Mouse (Mus musculus) retina, postnatal 7 days (tissue): ENCODE data around the gene Tpsb2.

Source experiments
- DNase-seq: peaks from one replicate; pipeline ENCODE4 v3.0.0-alpha.2; 2012; ENCODE audit warnings: low read depth, low spot score

Gene Tpsb2

DNA sequence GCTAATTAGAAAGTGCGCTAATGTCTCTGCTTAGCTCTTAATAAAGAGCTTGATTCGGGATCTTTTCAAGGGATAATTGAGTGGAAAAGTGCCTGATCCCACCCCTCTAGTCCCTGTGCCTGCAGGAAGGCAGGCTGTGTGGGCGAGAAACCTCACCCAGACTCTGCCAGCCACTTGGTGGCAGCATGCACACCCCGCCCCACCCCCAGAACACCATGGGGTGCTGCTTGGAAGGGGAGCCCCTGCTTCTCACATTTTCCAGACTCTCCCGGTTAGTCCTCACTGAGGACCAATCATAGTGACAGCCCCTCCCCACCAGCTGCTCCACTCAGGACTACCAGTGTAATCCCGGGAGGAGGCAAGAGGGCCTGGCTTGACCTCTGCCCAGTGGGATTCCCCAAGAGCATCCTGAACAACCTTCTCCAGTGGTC lies 39.9 kb downstream of the Tpsb2 start:
- DNase-seq, result no peak

DNA sequence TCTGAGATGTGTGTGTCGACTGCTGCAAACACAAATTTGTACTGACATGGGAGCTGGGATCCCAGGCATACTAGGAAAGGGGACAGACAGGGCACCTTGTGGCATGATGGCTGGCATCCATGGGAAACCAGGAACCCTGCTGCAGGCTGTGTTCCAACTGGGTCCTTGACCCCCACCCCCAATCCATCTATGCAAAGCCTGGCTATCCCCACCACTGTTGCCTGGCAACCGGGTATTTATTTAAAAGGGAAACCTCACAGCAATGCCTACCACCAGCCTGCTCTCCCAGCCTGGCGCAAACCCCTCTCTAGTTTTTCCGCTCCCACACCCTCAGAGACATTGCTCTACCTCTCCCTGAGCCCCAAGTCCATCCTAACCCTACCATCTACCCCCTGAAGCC lies 41.2 kb downstream of the Tpsb2 start:
- no peak for DNase-seq

DNA sequence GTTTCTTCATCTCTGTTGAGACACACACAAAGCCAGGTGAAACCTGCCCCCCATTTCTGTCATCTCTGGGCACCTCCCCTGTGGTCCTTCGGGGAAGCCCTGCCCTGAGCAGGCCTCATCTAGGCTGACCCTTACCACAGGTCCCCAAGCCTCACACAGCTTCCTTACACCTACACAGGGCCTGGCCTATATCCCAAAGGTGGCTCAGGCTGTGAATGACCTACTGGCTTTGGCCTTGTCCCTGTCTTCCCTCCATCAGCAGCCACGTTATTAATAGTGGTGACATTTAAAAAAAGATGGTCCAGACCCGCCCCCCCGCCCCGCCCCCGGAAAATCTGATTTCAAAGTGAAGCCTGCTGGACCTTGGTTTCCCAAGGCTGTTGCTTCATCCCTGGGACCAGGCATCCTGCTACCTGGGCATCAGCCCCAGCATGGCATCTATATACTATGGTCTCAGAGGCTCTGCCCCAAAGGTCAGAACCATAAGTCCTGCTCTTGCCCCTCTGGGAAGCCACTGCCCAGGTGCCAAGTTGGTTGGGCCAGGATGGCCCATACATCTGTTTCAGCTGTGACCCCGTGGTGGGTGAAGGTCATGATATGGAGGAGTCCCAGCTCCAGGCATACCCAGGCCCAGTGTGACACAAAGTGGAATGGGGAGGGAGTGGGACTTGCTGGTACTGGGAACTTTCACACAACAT lies 42.3 kb downstream of the Tpsb2 start:
- no peak for DNase-seq

DNA sequence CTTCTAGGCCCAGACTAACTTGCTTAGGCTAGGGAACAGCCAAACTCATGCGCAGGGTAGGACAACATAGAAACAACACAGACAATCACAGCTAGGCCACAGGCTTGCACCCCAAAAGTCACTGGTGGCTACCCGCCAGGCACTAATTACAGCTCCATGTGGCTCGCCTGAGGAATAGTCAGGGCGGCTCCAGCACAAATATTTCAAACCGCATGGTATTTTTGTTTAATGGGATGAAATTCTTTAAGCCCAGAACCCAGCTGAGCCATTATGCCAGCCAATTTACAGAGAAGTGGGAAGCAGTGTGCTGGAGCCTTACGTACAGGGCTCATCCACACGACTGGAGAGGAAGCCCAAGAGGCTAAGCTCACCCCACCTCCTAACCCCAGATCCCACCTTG lies 43.5 kb downstream of the Tpsb2 start:
- DNase-seq, result no peak

DNA sequence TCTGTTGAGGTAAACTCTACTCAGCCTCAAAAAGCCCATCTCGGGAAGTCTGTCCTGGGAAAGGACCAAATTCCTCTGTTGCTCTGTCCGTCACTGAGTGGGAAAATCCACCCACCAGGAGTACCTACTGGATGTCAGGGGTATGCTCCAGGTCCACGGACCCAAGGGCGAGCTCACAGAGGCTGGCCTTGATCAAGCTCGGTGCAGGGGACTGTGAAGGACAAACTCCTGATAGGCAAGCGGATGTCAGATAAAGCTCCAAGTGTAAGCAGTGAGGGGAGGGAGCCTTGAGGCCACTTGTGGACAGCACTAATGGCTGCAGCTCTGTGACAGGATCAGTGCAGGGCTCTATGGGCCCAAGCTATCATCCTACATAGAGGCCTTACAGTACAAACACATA lies 44.1 kb downstream of the Tpsb2 start:
- no peak for DNase-seq

DNA sequence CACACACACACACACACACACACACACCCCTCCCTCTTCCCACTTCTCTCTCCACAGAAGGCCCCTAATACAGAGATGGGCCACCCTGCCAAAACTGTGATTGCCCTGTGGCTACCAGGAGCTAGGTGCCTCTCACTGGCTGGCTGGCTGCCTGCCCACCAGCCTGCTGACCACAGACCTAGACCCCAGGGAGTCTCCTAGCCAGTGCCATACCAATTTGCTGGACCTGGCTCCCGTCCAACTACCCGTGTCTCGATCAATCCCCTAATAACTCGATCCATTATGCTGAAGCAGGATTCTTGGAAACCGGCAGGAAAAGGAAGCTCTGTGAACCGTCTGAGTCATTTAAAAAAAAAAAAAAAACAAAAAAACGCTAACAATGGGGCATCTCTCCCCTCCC lies 44.7 kb downstream of the Tpsb2 start:
- DNase-seq, result no peak

DNA sequence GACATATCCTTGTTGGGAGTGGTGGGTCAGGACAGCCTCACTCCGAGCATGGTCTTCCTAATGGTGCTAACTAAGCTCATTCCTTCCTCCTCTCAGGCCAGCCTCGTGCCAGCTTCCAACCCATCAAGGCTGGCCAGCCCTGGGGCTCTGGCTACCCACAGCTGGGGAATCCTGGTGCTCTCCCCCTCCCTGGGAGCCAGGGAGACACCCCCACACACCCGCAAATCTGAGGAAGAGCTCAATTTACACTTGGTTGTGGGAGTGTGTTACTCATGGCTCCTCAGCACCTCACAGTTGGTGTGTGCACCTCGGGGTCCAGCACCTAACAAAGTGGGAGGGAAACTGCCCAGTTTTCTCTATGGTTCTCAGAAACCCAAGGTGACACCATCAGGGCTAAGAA lies 45.1 kb downstream of the Tpsb2 start:
- DNase-seq, result no peak

DNA sequence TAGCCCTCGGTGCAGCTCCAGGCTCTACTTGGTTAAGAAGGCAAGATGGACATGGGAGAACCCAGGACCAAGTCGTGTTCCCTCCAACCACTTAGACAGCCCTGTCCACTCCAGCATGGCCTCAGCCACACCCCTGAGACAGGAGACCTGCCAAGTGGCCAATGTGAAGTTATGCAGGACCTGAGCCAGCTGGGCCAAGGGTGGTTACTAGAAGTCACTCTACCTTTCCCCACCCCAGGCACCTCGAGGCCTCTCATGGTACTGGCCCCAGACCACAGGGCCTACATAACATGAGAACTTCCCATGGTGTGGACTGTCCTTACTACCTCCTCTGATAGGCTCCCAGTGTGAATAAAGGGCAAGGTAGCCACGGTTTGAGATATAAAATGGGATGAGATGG lies 48.1 kb downstream of the Tpsb2 start:
- DNase-seq, result no peak

DNA sequence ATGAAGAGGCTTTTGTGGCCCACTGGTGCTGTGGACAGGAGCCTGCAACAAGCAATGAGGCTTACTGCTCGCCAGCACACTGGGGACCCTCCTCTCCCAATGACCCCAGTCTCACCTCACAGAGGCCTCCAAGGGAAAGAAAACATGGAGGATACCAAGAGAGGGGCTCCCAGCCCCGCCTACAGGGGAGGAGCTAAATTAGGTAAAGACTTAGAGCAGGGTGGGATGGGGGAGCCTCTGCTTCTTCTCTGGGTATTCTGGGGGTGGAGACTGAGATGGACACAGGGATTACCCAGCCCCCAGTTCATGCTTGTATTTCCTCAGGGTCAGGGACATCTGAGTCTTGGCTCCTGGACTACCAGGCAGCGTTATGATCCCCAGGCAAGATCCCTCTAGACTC lies 48.8 kb downstream of the Tpsb2 start:
- no peak for DNase-seq

DNA sequence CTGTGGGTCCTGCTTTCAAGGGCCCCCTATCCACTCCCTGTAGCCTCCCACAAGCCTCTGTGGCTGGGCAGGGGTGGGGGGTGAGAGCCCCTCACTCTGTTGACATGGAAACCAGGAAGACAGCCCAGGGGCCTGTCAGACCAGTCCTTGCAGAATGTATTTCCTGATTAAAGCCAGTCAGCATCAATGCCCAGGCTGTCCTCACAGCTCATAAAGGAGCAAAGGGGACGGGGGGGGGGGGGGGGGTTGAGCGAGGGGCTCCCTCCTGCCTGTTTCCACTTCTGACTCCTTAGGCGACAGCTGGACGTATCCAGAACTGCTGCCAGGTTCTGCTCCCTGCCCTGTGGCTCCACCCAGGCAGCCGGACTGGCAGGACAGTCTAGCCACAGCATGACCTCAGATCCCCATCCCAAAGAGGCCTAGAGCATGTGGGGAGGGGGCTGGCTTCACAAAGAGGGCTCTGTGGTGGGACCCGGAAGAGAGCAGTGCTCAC lies 49.4 kb downstream of the Tpsb2 start:
- DNase-seq, result no peak

DNA sequence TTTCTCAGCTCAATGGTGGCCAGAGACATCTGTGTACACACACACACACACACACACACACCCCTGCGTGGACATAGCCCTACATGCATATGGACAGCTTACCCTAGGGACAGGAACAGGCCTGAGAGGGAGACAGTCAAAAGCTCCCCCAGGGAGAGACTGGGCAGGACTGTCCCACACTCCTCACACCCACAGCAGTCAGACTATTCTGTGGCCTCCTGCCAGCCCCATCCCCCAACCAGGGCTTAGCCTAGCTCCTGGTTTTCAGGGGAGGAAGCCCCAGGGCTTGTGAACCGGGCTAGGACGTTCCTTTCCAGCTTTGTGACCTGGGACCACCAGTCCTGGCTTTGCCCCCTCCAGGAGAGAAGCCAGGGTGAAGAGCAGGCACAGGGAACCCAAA lies 50.1 kb downstream of the Tpsb2 start:
- DNase-seq, result no peak

DNA sequence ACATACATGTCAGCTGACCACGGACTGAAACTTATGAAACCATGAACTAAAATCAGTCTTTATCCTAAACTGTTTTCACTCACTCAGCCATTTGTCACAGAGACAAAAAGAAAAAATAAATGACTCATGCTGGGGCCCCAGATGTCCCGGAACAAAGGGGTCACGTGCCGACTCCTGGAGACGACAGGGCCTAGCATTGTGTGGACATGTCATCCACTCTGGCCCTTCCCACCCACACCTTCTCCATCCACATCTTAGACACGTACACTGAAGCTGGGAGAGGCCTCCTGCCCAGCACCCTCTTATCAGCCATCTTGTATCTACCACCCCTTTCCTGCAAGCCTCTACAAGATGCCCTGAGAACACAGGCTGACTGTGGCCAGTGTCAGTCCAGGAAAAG lies 51.9 kb downstream of the Tpsb2 start:
- DNase-seq, result no peak
